Mouse (Mus musculus) spleen, adult 2 months (tissue): ENCODE measurements around the gene Hmbs. TPM values are rescaled to one million over a fixed set of nuclear protein-coding genes. Genes with fewer than 3 reads are reported as not detected.
"Not testable (repeated sequence)": the region's sequence is repeated elsewhere in the genome, so short reads cannot be mapped to it uniquely, and the experiment has no call there.

Source experiments
- DNase-seq, 2 experiments: peaks; one replicate each; pipeline versions ENCODE4 v3.0.0 to v3.0.0-alpha.2; 2012 to 2021; ENCODE audit warnings: low spot score in 2 of 2, low read depth in 1 of 2
- H3K27ac ChIP-seq: fragments of 200-500 bp; 2 replicates; pipeline ENCODE4 v1.5.1; 2012; ENCODE audit warnings: low read length, inconsistent platforms; ENCODE audit not compliant: insufficient read depth
- H3K27me3 ChIP-seq: fragments of 200-500 bp; 2 replicates; pipeline ENCODE4 v1.6.1; 2012; ENCODE audit warnings: mild to moderate bottlenecking, moderate library complexity, low read length, inconsistent platforms; ENCODE audit not compliant: control insufficient read depth, insufficient read depth
- H3K36me3 ChIP-seq: fragments of 200-500 bp; 2 replicates; pipeline ENCODE4 v1.6.1; 2012; ENCODE audit warnings: mild to moderate bottlenecking, low read length, inconsistent platforms; ENCODE audit not compliant: control insufficient read depth, insufficient read depth
- H3K4me1 ChIP-seq: fragments of 200-500 bp; 2 replicates; pipeline ENCODE4 v1.6.1; 2011; ENCODE audit warnings: inconsistent platforms; ENCODE audit not compliant: control insufficient read depth, insufficient read depth, insufficient read length
- H3K4me3 ChIP-seq: fragments of 200-500 bp; 2 replicates; pipeline ENCODE4 v1.5.1; 2011; ENCODE audit warnings: mild to moderate bottlenecking, inconsistent platforms; ENCODE audit not compliant: insufficient read depth, insufficient read length; ENCODE audit errors: extremely low read depth
- CTCF ChIP-seq: fragments of 200-500 bp; IDR thresholded peaks from 2 replicates; pipeline ENCODE4 v1.5.1; 2011; ENCODE audit warnings: mild to moderate bottlenecking, inconsistent platforms; ENCODE audit not compliant: insufficient read depth, insufficient read length, insufficient replicate concordance; ENCODE audit errors: extremely low read depth
- POLR2A ChIP-seq: fragments of 200-500 bp; IDR thresholded peaks from 2 replicates; pipeline ENCODE4 v1.6.1; 2011; ENCODE audit warnings: low read depth, low read length, inconsistent platforms
- WGBS: fragments of 180-500 bp; shearing (Covaris S2); methylation state at CpG from one replicate; pipeline ENCODE4 v1.1.7; 2018; 5-methylcytosine and 5-hydroxymethylcytosine counted together
- polyA plus RNA-seq: library from polyadenylated mRNA; depleted of rRNA; stranded (reverse); fragments of >200 nt; gene quantifications from 2 replicates; pipeline ENCODE4 v1.2.3, GENCODE M21; 2012

Gene Hmbs
- polyA plus RNA-seq, 1 experiment = 147 TPM

DNA sequence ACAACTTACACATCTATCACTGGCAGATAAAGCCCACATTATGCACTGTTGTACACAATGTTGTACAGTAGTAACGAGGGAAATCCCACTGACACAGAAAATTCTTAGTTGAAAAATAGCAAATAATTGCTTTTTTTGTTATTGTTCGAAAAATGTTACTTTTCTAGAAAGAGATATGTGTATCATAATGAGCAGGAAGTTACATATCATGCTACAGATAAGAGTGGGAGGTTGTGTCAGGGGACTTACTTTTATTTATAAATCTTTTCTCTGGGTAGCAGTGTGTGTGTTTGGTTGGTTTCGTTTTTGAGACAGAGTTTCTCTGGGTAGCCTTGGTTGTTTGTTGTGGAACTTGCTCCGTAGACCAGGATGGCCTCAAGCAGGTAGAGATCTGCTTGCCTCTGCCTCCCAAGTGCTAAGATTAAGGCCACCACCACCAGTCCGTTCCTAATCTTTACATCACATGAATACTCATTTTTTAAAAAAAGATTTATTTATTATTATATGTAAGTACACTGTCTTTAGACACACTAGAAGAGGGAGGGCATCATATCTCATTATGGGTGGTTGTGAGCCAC, 34.2 kb upstream of the Hmbs start:
- TF ChIP-seq POLR2A = no peak
- TF ChIP-seq CTCF = no peak
- 56% methylated on average over 5 of the region's 5 CpGs for WGBS
- Histone ChIP-seq H3K27me3 (no peaks in the 10 kb centered on the region), H3K36me3 (peaks cover 14% of the 10 kb centered on the region), H3K27ac (peak overlapping the region; percentile 82; the same call in 1 of the 2 replicates), H3K4me1 (peaks cover 7% of the 10 kb centered on the region; the same call in 1 of the 2 replicates), H3K4me3 (peak overlapping the region; percentile 58; the same call in 1 of the 2 replicates)
- no peak for DNase-seq

DNA sequence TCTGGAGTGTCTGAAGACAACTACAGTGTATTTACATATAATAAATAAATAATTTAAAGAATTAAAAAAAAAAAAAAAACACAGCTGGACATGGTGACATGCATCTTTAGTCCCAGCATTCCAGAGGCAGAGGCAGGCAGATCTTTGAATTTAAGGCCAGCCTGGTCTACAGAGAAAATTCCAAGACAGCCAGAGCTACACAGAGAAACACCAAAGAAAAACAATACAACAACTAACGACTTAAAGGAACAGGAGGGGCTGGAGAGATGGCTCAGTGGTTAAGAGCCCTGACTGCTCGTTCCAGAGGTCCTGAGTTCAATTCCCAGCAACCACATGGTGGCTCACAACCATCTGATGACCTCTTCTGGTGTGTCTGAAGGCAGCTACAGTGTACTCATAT, 33.3 kb upstream of the Hmbs start:
- H3K4me1 ChIP-seq, H3K27ac ChIP-seq, H3K27me3 ChIP-seq, H3K4me3 ChIP-seq, DNase-seq, H3K36me3 ChIP-seq: not testable (repeated sequence)
- 80% methylated on average over 2 of the region's 2 CpGs for WGBS

DNA sequence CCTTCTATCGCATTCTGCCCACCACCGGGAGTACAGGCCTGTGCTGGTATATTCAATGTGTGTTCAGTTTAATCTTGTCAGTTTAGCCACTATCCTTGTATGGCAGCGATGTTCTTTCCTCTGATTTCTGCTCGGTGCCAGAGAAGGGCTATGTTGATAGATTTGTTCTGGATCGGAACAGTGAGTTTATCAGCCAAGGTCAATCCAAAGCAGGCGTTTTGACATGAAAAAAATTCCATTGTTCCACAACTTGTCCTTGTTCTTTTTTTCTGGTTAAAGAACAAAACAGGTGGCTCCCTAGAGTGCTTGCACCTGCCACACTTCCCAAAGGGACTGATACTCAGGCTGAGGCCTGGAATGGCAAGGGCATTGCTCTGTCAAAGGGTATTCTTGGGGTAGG, 32.1 kb upstream of the Hmbs start:
- Histone ChIP-seq H3K27ac (no peak overlapping the region), H3K36me3 (no peaks in the 10 kb centered on the region), H3K4me3 (no peak overlapping the region), H3K4me1 (peaks cover 7% of the 10 kb centered on the region; the same call in 1 of the 2 replicates), H3K27me3 (no peaks in the 10 kb centered on the region)
- no peak for TF ChIP-seq CTCF
- no peak for TF ChIP-seq POLR2A
- no peak for DNase-seq
- WGBS = 86% methylated on average over 6 of the region's 6 CpGs

DNA sequence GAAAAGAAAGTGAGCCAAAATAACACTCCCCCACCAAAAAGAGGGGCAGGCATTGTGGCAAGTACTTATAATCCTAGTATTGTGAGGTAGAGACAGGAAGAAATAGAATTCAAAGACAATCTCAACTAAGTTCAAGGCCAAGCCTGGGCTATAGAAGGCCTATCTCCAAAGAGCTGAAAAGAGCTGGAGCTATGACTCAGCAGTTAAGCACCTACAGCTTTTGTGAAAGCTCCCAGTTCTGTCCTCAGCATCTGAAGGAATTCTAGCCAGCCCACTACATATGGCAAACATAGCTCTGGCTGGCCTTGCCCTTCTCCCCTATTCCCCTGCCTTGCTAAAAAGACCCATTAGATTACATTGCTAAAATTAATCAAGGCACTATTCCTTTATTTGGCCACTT, 29.4 kb upstream of the Hmbs start:
- no peak for TF ChIP-seq POLR2A
- TF ChIP-seq CTCF = no peak
- Histone ChIP-seq H3K36me3 (no peaks in the 10 kb centered on the region), H3K4me3 (no peak overlapping the region), H3K27ac (no peak overlapping the region), H3K4me1 (no peaks in the 10 kb centered on the region), H3K27me3 (no peaks in the 10 kb centered on the region)
- DNase-seq = no peak

DNA sequence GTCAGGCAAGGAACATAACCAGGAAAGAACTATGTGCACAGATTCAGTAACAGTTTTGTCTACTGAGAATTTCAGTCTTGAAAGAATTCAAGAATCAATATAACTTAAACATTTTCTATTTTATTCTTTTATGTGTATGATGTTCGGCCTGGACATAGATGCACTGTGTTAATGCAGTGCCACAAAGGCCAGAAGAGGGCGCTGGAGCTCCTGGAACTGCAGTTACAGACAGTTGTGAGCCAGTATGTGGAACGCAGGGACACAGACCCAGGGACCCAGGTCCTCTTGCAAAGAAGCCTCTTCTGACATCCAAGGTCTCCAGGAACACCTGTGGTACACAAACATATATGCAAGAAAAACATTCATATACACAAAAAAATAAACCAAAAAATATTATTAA, 20.5 kb upstream of the Hmbs start:
- WGBS = 68% methylated on average over 3 of the region's 3 CpGs
- TF ChIP-seq POLR2A (no peak), CTCF (peak; percentile 8; the same call in 1 of the 2 replicates)
- Histone ChIP-seq H3K4me3 (no peak overlapping the region), H3K4me1 (peaks cover 4% of the 10 kb centered on the region; the same call in 1 of the 2 replicates), H3K36me3 (peaks cover 2% of the 10 kb centered on the region; the same call in 1 of the 2 replicates), H3K27ac (no peak overlapping the region), H3K27me3 (no peaks in the 10 kb centered on the region)
- no peak for DNase-seq

DNA sequence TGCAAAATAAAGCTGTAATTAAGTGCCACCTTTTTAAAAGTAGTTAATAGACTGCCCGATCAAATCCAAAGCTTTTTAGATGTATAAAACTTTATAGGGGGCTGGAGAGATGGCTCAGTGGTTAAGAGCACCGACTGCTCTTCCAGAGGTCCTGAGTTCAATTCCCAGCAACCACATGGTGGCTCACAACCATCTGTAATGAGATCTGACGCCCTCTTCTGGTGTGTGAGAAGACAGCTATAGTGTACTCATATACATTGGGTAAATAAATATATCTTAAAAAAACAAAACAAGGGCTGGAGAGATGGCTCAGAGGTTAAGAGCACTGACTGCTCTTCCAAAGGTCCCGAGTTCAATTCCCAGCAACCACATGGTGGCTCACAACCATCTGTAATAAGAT, 17.9 kb upstream of the Hmbs start:
- H3K4me1 ChIP-seq, DNase-seq, H3K27me3 ChIP-seq: not testable (repeated sequence)
- Histone ChIP-seq H3K4me3 (peak overlapping the region; percentile 99; the same call in 1 of the 2 replicates), H3K27ac (peak overlapping the region; percentile 29; the same call in 1 of the 2 replicates), H3K36me3 (peaks cover 13% of the 10 kb centered on the region)
- WGBS = 44% methylated on average over 4 of the region's 4 CpGs

DNA sequence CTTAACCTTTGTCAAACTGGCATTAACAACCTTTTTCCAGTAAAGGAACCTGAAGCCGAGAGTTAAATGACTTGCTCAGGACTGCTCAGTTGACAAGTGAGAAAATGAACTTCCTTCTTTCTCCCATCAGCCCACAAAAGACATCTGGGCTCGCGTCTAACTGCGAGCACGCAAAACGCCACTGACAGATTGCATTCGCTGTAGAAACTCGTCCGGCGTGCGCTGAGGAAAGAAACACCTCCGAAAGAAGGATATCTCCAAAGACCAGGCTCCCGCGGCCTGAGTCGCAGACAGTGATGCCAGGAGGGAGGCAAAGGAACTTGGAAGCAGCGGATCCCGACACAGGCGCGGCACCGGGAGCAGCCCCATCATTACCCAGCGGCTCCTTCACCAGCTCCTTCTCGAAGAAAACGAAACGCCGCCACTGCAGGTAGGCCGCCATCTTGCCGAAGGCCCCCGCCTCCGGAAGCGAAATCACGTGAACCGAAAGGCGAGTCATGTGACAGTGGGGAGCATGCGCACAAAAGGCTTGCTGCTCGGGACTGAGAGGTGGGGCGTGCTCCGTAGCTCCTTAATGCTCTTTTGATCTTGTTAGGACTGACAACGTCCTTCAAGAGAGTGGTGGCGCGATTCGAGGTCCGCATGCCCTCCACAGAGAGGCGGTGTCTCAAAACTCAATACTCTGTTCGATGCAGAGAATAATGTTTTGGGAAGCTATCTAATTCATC, 17.3 kb upstream of the Hmbs start, which contains the start of gene Vps11:
Gene Vps11, minus strand, starts transcription at position 481 of the 728 bp plus-strand sequence.
- TF ChIP-seq CTCF (no peak), POLR2A (peak; percentile 83)
- H3K27ac ChIP-seq = peak within 1 kb of the TSS; percentile 85
- H3K36me3 ChIP-seq = peaks cover 17% of the 10 kb centered on the region
- no peaks in the 10 kb centered on the region for H3K27me3 ChIP-seq
- peak; percentile 93 to 96 for DNase-seq
- WGBS = under 1% methylated on average over 44 of the region's 44 CpGs
- peak within 1 kb of the TSS; percentile 99 for H3K4me3 ChIP-seq
- H3K4me1 ChIP-seq = peaks cover 4% of the 10 kb centered on the region; the same call in 1 of the 2 replicates
